Mouse (Mus musculus) lung, adult 2 months (tissue): ENCODE measurements at regions not wholly inside any gene's neighbourhood (a gene's known extent, or its start where the extent isn't known, plus 50 kb on each side); places are given as distances from the start of the nearest gene placed in this dataset.

Source experiments
- CTCF ChIP-seq: fragments of 200-500 bp; IDR thresholded peaks from 2 replicates; pipeline ENCODE4 v1.5.1; 2011; ENCODE audit warnings: mild to moderate bottlenecking, low read length, control low read depth; ENCODE audit not compliant: insufficient read depth
- POLR2A ChIP-seq: fragments of 200-500 bp; IDR thresholded peaks from 2 replicates; pipeline ENCODE4 v1.6.1; 2011; ENCODE audit warnings: low read depth, mild to moderate bottlenecking, control low read depth, low read length, borderline replicate concordance; ENCODE audit errors: extremely low read depth

- TF ChIP-seq POLR2A (no peak), CTCF (no peak)
Measured at GRCm38 (mm10) chr9:97226074-97226473, 115.1 kb upstream of the Slc25a36 start.
